Mouse (Mus musculus) erythroblast, embryonic 14.5 days (primary cell): ENCODE measurements around the gene Lrrc2.

Experiments
- GATA1 ChIP-seq: IDR thresholded peaks from 2 replicates; pipeline ENCODE4 v1.6.1; 2012; ENCODE audit warnings: low read length, inconsistent platforms, mixed read lengths
- TAL1 ChIP-seq: IDR thresholded peaks from 3 replicates; pipeline ENCODE4 v1.6.1; 2012; ENCODE audit warnings: low read length, inconsistent platforms, mixed read lengths

- TF ChIP-seq TAL1 (no peak), GATA1 (no peak)
Observed at GRCm38 (mm10) chr9:110965910-110966231, 14.5 kb downstream of the Lrrc2 start.
